Comparison of ENCODE assay signal across 23 mouse cellular contexts in genomic region chr13:117571747-117572146, GRCm38 (mm10). TPM values are rescaled to one million over a fixed set of nuclear protein-coding genes. Genes with fewer than 3 reads are reported as not detected.
"Had no signal": no experiment of that assay in that cellular context is flagged by ENCODE, and none has a peak within 500 bp of the region (broad histone marks: within the 10 kb centered on the region; RNA-seq: fewer than 3 reads in every experiment).

No protein-coding gene starts in this region.

- H3K9me3 ChIP-seq: kidney, embryonic 15.5 days; limb, embryonic 15.5 days; midbrain, embryonic 10.5 days; midbrain, embryonic 15.5 days; stomach, embryonic 15.5 days had no signal

- DNase-seq: kidney, postnatal 10 days; kidney, postnatal 36 days; layer of hippocampus, postnatal 36 days; liver, postnatal 0 days; lung, embryonic 14.5 days; retina, postnatal 1 day; right cerebral cortex, postnatal 25 days; spleen, adult 18-20 months; thymus, postnatal 25 days had no signal

- H3K4me2 ChIP-seq: kidney, embryonic 15.5 days; limb, embryonic 12.5 days; limb, embryonic 15.5 days; liver, embryonic 11.5 days; lung, embryonic 14.5 days; midbrain, embryonic 15.5 days; neural tube, embryonic 13.5 days; stomach, embryonic 15.5 days had no signal

- H3K27me3 ChIP-seq: kidney, embryonic 15.5 days; limb, embryonic 12.5 days; limb, embryonic 15.5 days; midbrain, embryonic 15.5 days; neural tube, embryonic 13.5 days; stomach, embryonic 15.5 days had no signal

- H3K4me3 ChIP-seq: kidney, embryonic 15.5 days; left cerebral cortex, adult 2 months; limb, embryonic 12.5 days; limb, embryonic 15.5 days; midbrain, embryonic 10.5 days; midbrain, embryonic 15.5 days; neural tube, embryonic 13.5 days; stomach, embryonic 15.5 days had no signal

- ATAC-seq: liver, postnatal 0 days; lung, postnatal 0 days; midbrain, embryonic 15.5 days had no signal

- H3K27ac ChIP-seq: kidney, embryonic 15.5 days; left cerebral cortex, adult 2 months; limb, embryonic 12.5 days; limb, embryonic 15.5 days; liver, embryonic 14.5 days; macrophage; midbrain, embryonic 10.5 days; midbrain, embryonic 15.5 days; neural tube, embryonic 13.5 days; stomach, embryonic 15.5 days had no signal

- H3K4me1 ChIP-seq: kidney, embryonic 15.5 days; limb, embryonic 12.5 days; limb, embryonic 15.5 days; midbrain, embryonic 15.5 days; neural tube, embryonic 13.5 days; stomach, embryonic 15.5 days had no signal

- H3K9ac ChIP-seq: kidney, embryonic 15.5 days; limb, embryonic 12.5 days; limb, embryonic 15.5 days; liver, embryonic 14.5 days; liver, postnatal 0 days; lung, embryonic 14.5 days; midbrain, embryonic 15.5 days; neural tube, embryonic 13.5 days; stomach, embryonic 15.5 days had no signal

- H3K36me3 ChIP-seq: kidney, embryonic 15.5 days; limb, embryonic 12.5 days; limb, embryonic 15.5 days; midbrain, embryonic 10.5 days; midbrain, embryonic 15.5 days; neural tube, embryonic 13.5 days; stomach, embryonic 15.5 days had no signal

RNA-seq across cellular contexts. Expression of gene Hcn1, which starts 30.4 kb away (rescaled TPM):
- total RNA-seq: megakaryocyte, adult 5-6 weeks; neutrophil, adult 5-6 weeks had no signal
- polyA plus RNA-seq: liver, postnatal 0 days; macrophage had no signal
